27 mouse cellular contexts compared by ENCODE assay signal in genomic region chr5:115233031-115233780, GRCm38 (mm10). TPM values are rescaled to one million over a fixed set of nuclear protein-coding genes. Genes with fewer than 3 reads are reported as not detected.
DNase-seq lines count a peak whose midpoint lies in the region; ATAC-seq and TF ChIP-seq lines count a peak whose summit lies in the region.
"Had no signal": no experiment of that assay in that cellular context is flagged by ENCODE, and none has a peak within 500 bp of the region (broad histone marks: within the 10 kb centered on the region; RNA-seq: fewer than 3 reads in every experiment).

No protein-coding gene starts in this region.

- no peaks in the 10 kb centered on the region for H3K27me3 ChIP-seq in lung, postnatal 0 days (replicated peaks; ENCODE audit: insufficient read depth, low read length)
- peaks cover 43% of the 10 kb centered on the region for H3K27me3 ChIP-seq in hindbrain, embryonic 12.5 days
- H3K27me3 ChIP-seq: embryonic facial prominence, embryonic 15.5 days; forebrain, embryonic 15.5 days; heart, embryonic 12.5 days had no signal

- no peak overlapping the region for H3K9ac ChIP-seq in lung, postnatal 0 days (replicated peaks; ENCODE audit: low read depth)
- no peak overlapping the region for H3K9ac ChIP-seq in hindbrain, embryonic 12.5 days
- H3K9ac ChIP-seq: embryonic facial prominence, embryonic 12.5 days; embryonic facial prominence, embryonic 15.5 days; forebrain, embryonic 12.5 days; forebrain, embryonic 15.5 days; heart, embryonic 12.5 days; heart, embryonic 15.5 days; hindbrain, embryonic 14.5 days had no signal

- no peak overlapping the region for H3K27ac ChIP-seq in lung, postnatal 0 days (ENCODE audit: low read length)
- H3K27ac ChIP-seq in hindbrain, embryonic 12.5 days, result no peak overlapping the region
- H3K27ac ChIP-seq: embryonic facial prominence, embryonic 12.5 days; embryonic facial prominence, embryonic 15.5 days; forebrain, embryonic 12.5 days; forebrain, embryonic 15.5 days; heart, embryonic 15.5 days; hindbrain, embryonic 10.5 days; hindbrain, embryonic 14.5 days; hindbrain, postnatal 0 days had no signal

- no peaks in the 10 kb centered on the region for H3K4me1 ChIP-seq in lung, postnatal 0 days (ENCODE audit: insufficient read depth, low read depth, low read length)
- peaks cover 20% of the 10 kb centered on the region for H3K4me1 ChIP-seq in hindbrain, embryonic 12.5 days

- 86% methylated on average over 14 of the region's 14 CpGs for WGBS in lung, postnatal 0 days
- WGBS in hindbrain, embryonic 12.5 days, result 90% methylated on average over 14 of the region's 14 CpGs

- no peak for TF ChIP-seq EP300 in lung, postnatal 0 days (IDR thresholded peaks at IDR 0.05)

- H3K4me2 ChIP-seq in lung, postnatal 0 days (replicated peaks; ENCODE audit: low read depth, low read length), result no peak overlapping the region
- H3K4me2 ChIP-seq in hindbrain, embryonic 12.5 days (replicated peaks), result no peak overlapping the region
- H3K4me2 ChIP-seq: embryonic facial prominence, embryonic 12.5 days; embryonic facial prominence, embryonic 15.5 days; forebrain, embryonic 12.5 days; forebrain, embryonic 15.5 days; heart, embryonic 12.5 days; heart, embryonic 15.5 days; hindbrain, embryonic 14.5 days had no signal

- no peak overlapping the region for H3K4me3 ChIP-seq in lung, postnatal 0 days (ENCODE audit: low read depth, low read length)
- H3K4me3 ChIP-seq in hindbrain, embryonic 12.5 days, result no peak overlapping the region
- H3K4me3 ChIP-seq: embryonic facial prominence, embryonic 12.5 days; embryonic facial prominence, embryonic 15.5 days; erythroblast, embryonic 14.5 days; forebrain, embryonic 12.5 days; forebrain, embryonic 15.5 days; heart, embryonic 12.5 days; heart, embryonic 15.5 days; hindbrain, embryonic 10.5 days had no signal

- no peak for ATAC-seq in lung, postnatal 0 days
- ATAC-seq in hindbrain, embryonic 12.5 days (ENCODE audit: low FRiP score), result no peak
- ATAC-seq: CD4-positive, CD25-positive, alpha-beta regulatory T cell, adult 4 months; forebrain, embryonic 15.5 days; hindbrain, postnatal 0 days had no signal

- H3K9me3 ChIP-seq in lung, postnatal 0 days (ENCODE audit: low read length), result no peaks in the 10 kb centered on the region
- H3K9me3 ChIP-seq in hindbrain, embryonic 12.5 days (replicated peaks), result no peaks in the 10 kb centered on the region
- H3K9me3 ChIP-seq: embryonic facial prominence, embryonic 12.5 days; embryonic facial prominence, embryonic 15.5 days; forebrain, embryonic 12.5 days; forebrain, embryonic 15.5 days; heart, embryonic 12.5 days; heart, embryonic 15.5 days; hindbrain, embryonic 10.5 days had no signal

- no peak for DNase-seq in lung, postnatal 0 days (ENCODE audit: low spot score)
- DNase-seq in lung, adult 18-20 months, result no peak
- DNase-seq in ES-CJ7 (ENCODE audit: low read depth, low spot score) (peak; percentile 72), ZHBTc4 (ENCODE audit: low read depth, low spot score) (peak; percentile 82)
- DNase-seq in testis, postnatal 10 days (ENCODE audit: low spot score), result no peak
- DNase-seq: adrenal gland, adult 2 months; adrenal gland, postnatal 14 days; cerebellum, adult 11 months; cerebellum, adult 2 months; cerebellum, adult 9-11 months; cerebellum, postnatal 25 days; gastrocnemius, postnatal 25 days; heart, adult 18-20 months; heart, postnatal 10 days; heart, postnatal 36 days had no signal

- 0 out of 2 replicates have a peak, but pooled peaks have one; percentile 9 for TF ChIP-seq CTCF in lung, postnatal 0 days (IDR thresholded peaks at IDR 0.05)

- H3K36me3 ChIP-seq in lung, postnatal 0 days (ENCODE audit: insufficient read depth, low read length), result no peaks in the 10 kb centered on the region
- no peaks in the 10 kb centered on the region for H3K36me3 ChIP-seq in hindbrain, embryonic 12.5 days
- H3K36me3 ChIP-seq: embryonic facial prominence, embryonic 12.5 days; embryonic facial prominence, embryonic 15.5 days; forebrain, embryonic 12.5 days; forebrain, embryonic 15.5 days; heart, embryonic 12.5 days; heart, embryonic 15.5 days; hindbrain, embryonic 10.5 days had no signal

RNA-seq across cellular contexts. Expression of gene Pop5, which starts 2.4 kb away (rescaled TPM):
- polyA plus RNA-seq in lung, postnatal 0 days (2015; fragmentation: Nextera tagmentation; extraction: Ambion mirVana), result 77.6 and 78.8 TPM in 2 replicates
- 78.6 and 90.5 TPM in 2 replicates for polyA plus RNA-seq in hindbrain, embryonic 12.5 days (2016; fragmentation: Nextera tagmentation; extraction: Ambion mirVana)

RNA-seq across cellular contexts. Expression of gene Cabp1, which starts 39.0 kb away (rescaled TPM):
- polyA plus RNA-seq in lung, postnatal 0 days (2015; fragmentation: Nextera tagmentation; extraction: Ambion mirVana), result 0.90 and 1.1 TPM in 2 replicates
- polyA plus RNA-seq in hindbrain, embryonic 12.5 days (2016; fragmentation: Nextera tagmentation; extraction: Ambion mirVana), result 10.3 and 10.5 TPM in 2 replicates
- polyA plus RNA-seq: CD4-positive, CD25-positive, alpha-beta regulatory T cell, adult 4 months; erythroblast, embryonic 14.5 days had no signal

RNA-seq across cellular contexts. Expression of gene Rnf10, which starts 39.5 kb away (rescaled TPM):
- polyA plus RNA-seq in lung, postnatal 0 days (2015; fragmentation: Nextera tagmentation; extraction: Ambion mirVana), result 98.5 and 104 TPM in 2 replicates
- polyA plus RNA-seq in hindbrain, embryonic 12.5 days (2016; fragmentation: Nextera tagmentation; extraction: Ambion mirVana), result 197 and 202 TPM in 2 replicates

RNA-seq across cellular contexts. Expression of gene Coq5, which starts 46.3 kb away (rescaled TPM):
- polyA plus RNA-seq in lung, postnatal 0 days (2015; fragmentation: Nextera tagmentation; extraction: Ambion mirVana), result 18.9 and 19.4 TPM in 2 replicates
- 48.1 and 51.3 TPM in 2 replicates for polyA plus RNA-seq in hindbrain, embryonic 12.5 days (2016; fragmentation: Nextera tagmentation; extraction: Ambion mirVana)

Comparison
In these comparisons a context has a peak if more than half of its experiments do, and no peak if none do; other contexts are left out.
1. DNase-seq: peak in ES-CJ7 (single experiment) and ZHBTc4 (single experiment); none in lung, postnatal 0 days (single experiment), lung, adult 18-20 months (0 of 2) and testis, postnatal 10 days (single experiment).